Mouse (Mus musculus) hindbrain, postnatal 0 days (tissue): ENCODE measurements at regions not wholly inside any gene's neighbourhood (a gene's known extent, or its start where the extent isn't known, plus 50 kb on each side); places are given as distances from the start of the nearest gene placed in this dataset.

ENCODE experiments used
- ATAC-seq: fragments of 200-750 bp; cut with Nextera tagmentation; 2 replicates; pipeline ENCODE4 v1.8.0; 2017; ENCODE audit warnings: mild to moderate bottlenecking, moderate TSS enrichment, moderate library complexity
- DNase-seq: peaks from one replicate; pipeline ENCODE4 v3.0.0-alpha.2; 2015; ENCODE audit warnings: low spot score
- H3K27ac ChIP-seq: fragments of 300-500 bp; sonication (generic); 2 replicates; pipeline ENCODE4 v1.5.1; 2014; ENCODE audit warnings: mild to moderate bottlenecking
- H3K27me3 ChIP-seq: fragments of 300-500 bp; sonication (generic); 2 replicates; pipeline ENCODE4 v1.6.1; 2014; ENCODE audit warnings: low read length, mixed read lengths; ENCODE audit not compliant: insufficient read depth
- H3K36me3 ChIP-seq: fragments of 300-500 bp; sonication (generic); 2 replicates; pipeline ENCODE4 v1.6.1; 2014; ENCODE audit warnings: low read length, mixed read lengths; ENCODE audit not compliant: insufficient read depth
- H3K4me1 ChIP-seq: fragments of 300-500 bp; sonication (generic); 2 replicates; pipeline ENCODE4 v1.6.1; 2014; ENCODE audit warnings: antibody characterized with exemption, low read length, mixed read lengths; ENCODE audit not compliant: insufficient read depth
- H3K4me2 ChIP-seq: fragments of 300-500 bp; sonication (generic); 2 replicates; pipeline ENCODE4 v1.6.1; 2014; ENCODE audit warnings: low read depth, mild to moderate bottlenecking, low read length, moderate library complexity, mixed read lengths
- H3K4me3 ChIP-seq: fragments of 300-500 bp; sonication (generic); 2 replicates; pipeline ENCODE4 v1.5.1; 2014; ENCODE audit warnings: low read length
- H3K9ac ChIP-seq: fragments of 300-500 bp; sonication (generic); replicated peaks from 2 replicates; pipeline ENCODE4 v1.6.1; 2014; ENCODE audit warnings: mild to moderate bottlenecking, low read length, moderate library complexity, mixed read lengths
- H3K9me3 ChIP-seq: fragments of 300-500 bp; sonication (generic); 2 replicates; pipeline ENCODE4 v1.6.1; 2016; ENCODE audit warnings: low read length, mixed read lengths
- CTCF ChIP-seq: IDR thresholded peaks from 2 replicates; pipeline ENCODE4 v1.5.1; 2016; ENCODE audit warnings: antibody characterized with exemption, control low read depth, low read depth
- WGBS: fragments of 180-500 bp; shearing (Covaris S2); extraction: QIAGEN DNeasy Blood & Tissue Kit; methylation state at CpG from one replicate; pipeline ENCODE4 v1.1.7; 2014; 5-methylcytosine and 5-hydroxymethylcytosine counted together

GRCm38 (mm10) chr9:118396425-118397053, 81.5 kb upstream of the Eomes start:
- ATAC-seq = no peak
- Histone ChIP-seq H3K36me3 (no peaks in the 10 kb centered on the region), H3K4me1 (no peaks in the 10 kb centered on the region), H3K4me3 (no peak overlapping the region), H3K27ac (no peak overlapping the region), H3K9me3 (no peaks in the 10 kb centered on the region), H3K27me3 (no peaks in the 10 kb centered on the region), H3K9ac (no peak overlapping the region), H3K4me2 (no peak overlapping the region)
- no peak for TF ChIP-seq CTCF
- WGBS = 80% methylated on average over 2 of the region's 2 CpGs
- no peak for DNase-seq

GRCm38 (mm10) chr9:118400520-118400919, 77.5 kb upstream of the Eomes start:
- Histone ChIP-seq H3K9ac (no peak overlapping the region), H3K27me3 (no peaks in the 10 kb centered on the region), H3K27ac (no peak overlapping the region), H3K36me3 (no peaks in the 10 kb centered on the region), H3K4me1 (no peaks in the 10 kb centered on the region), H3K4me2 (no peak overlapping the region), H3K9me3 (no peaks in the 10 kb centered on the region), H3K4me3 (no peak overlapping the region)
- no peak for DNase-seq
- WGBS = 78% methylated on average over 3 of the region's 3 CpGs
- TF ChIP-seq CTCF = no peak
- ATAC-seq = no peak

GRCm38 (mm10) chr9:118401170-118401569, 76.8 kb upstream of the Eomes start:
- Histone ChIP-seq H3K9me3 (no peaks in the 10 kb centered on the region), H3K4me3 (no peak overlapping the region), H3K9ac (no peak overlapping the region), H3K36me3 (no peaks in the 10 kb centered on the region), H3K27me3 (no peaks in the 10 kb centered on the region), H3K4me1 (no peaks in the 10 kb centered on the region), H3K4me2 (no peak overlapping the region), H3K27ac (no peak overlapping the region)
- TF ChIP-seq CTCF = no peak
- DNase-seq (no peak), ATAC-seq (peak; percentile 49; the same call in 1 of the 2 replicates)

- no peak for ATAC-seq
- H3K9ac ChIP-seq = no peak overlapping the region
- H3K4me2 ChIP-seq = no peak overlapping the region
- no peak for TF ChIP-seq CTCF
- 46% methylated on average over 6 of the region's 6 CpGs for WGBS
- H3K4me1 ChIP-seq = no peaks in the 10 kb centered on the region
- no peak overlapping the region for H3K4me3 ChIP-seq
- DNase-seq = no peak
- no peaks in the 10 kb centered on the region for H3K27me3 ChIP-seq
- no peaks in the 10 kb centered on the region for H3K9me3 ChIP-seq
- no peak overlapping the region for H3K27ac ChIP-seq
- no peaks in the 10 kb centered on the region for H3K36me3 ChIP-seq
Measured at GRCm38 (mm10) chr9:118404867-118405266, 73.1 kb upstream of the Eomes start.

GRCm38 (mm10) chr9:118405926-118406518, 72.0 kb upstream of the Eomes start:
- Histone ChIP-seq H3K9me3 (no peaks in the 10 kb centered on the region), H3K36me3 (no peaks in the 10 kb centered on the region), H3K4me1 (no peaks in the 10 kb centered on the region), H3K9ac (no peak overlapping the region), H3K27ac (no peak overlapping the region), H3K4me2 (no peak overlapping the region), H3K27me3 (no peaks in the 10 kb centered on the region), H3K4me3 (no peak overlapping the region)
- 60% methylated on average over 9 of the region's 9 CpGs for WGBS
- DNase-seq = no peak
- TF ChIP-seq CTCF = no peak
- ATAC-seq = no peak

- TF ChIP-seq CTCF = no peak
- DNase-seq (no peak), ATAC-seq (no peak)
- Histone ChIP-seq H3K4me2 (no peak overlapping the region), H3K9ac (no peak overlapping the region), H3K36me3 (no peaks in the 10 kb centered on the region), H3K27ac (no peak overlapping the region), H3K4me3 (no peak overlapping the region), H3K27me3 (no peaks in the 10 kb centered on the region), H3K9me3 (no peaks in the 10 kb centered on the region), H3K4me1 (no peaks in the 10 kb centered on the region)
- 86% methylated on average over 4 of the region's 4 CpGs for WGBS
Measured at GRCm38 (mm10) chr9:118416032-118416431, 62.0 kb upstream of the Eomes start.

GRCm38 (mm10) chr9:118416475-118416874, 61.5 kb upstream of the Eomes start:
- H3K4me1 ChIP-seq = no peaks in the 10 kb centered on the region
- H3K9ac ChIP-seq = no peak overlapping the region
- no peak overlapping the region for H3K27ac ChIP-seq
- H3K36me3 ChIP-seq = no peaks in the 10 kb centered on the region
- no peak overlapping the region for H3K4me2 ChIP-seq
- DNase-seq (no peak), ATAC-seq (no peak)
- H3K9me3 ChIP-seq = no peaks in the 10 kb centered on the region
- TF ChIP-seq CTCF = no peak
- no peaks in the 10 kb centered on the region for H3K27me3 ChIP-seq
- 86% methylated on average over 6 of the region's 6 CpGs for WGBS
- H3K4me3 ChIP-seq = no peak overlapping the region
